Mouse (Mus musculus) ES-E14 (cell line): Measurements from ENCODE around the gene Kiss1r. TPM values are rescaled to one million over a fixed set of nuclear protein-coding genes. Genes with fewer than 3 reads are reported as not detected.

Experiments used
- DNase-seq: peaks from one replicate; pipeline ENCODE4 v3.0.0-alpha.2; 2013; ENCODE audit warnings: low read depth, low spot score
- H3K27ac ChIP-seq: 2 replicates; pipeline ENCODE4 v1.5.1; 2012; ENCODE audit warnings: low read depth, mild to moderate bottlenecking, low read length, moderate library complexity, mixed read lengths; ENCODE audit not compliant: poor library complexity, insufficient read depth, severe bottlenecking
- H3K36me3 ChIP-seq: 2 replicates; pipeline ENCODE4 v1.6.1; 2012; ENCODE audit warnings: mild to moderate bottlenecking, low read length, moderate library complexity, mixed read lengths; ENCODE audit not compliant: control insufficient read depth, poor library complexity, insufficient read depth, severe bottlenecking
- H3K4me1 ChIP-seq, 2 experiments: fragments of 150-350 bp in 1 of 2; sonication (generic) in 1 of 2; 2 replicates each; pipeline ENCODE4 v1.6.1; 2012; ENCODE audit warnings: low read length in 2 of 2, mild to moderate bottlenecking in 1 of 2, mixed read lengths in 1 of 2; ENCODE audit not compliant: control insufficient read depth in 2 of 2, insufficient read depth in 2 of 2, poor library complexity in 1 of 2
- H3K4me3 ChIP-seq, 2 experiments: fragments of 150-350 bp in 1 of 2; sonication (generic) in 1 of 2; 2 replicates each; pipeline ENCODE4 v1.5.1; 2012; ENCODE audit warnings: low read length in 2 of 2, low read depth in 1 of 2, mild to moderate bottlenecking in 1 of 2, mixed read lengths in 1 of 2; ENCODE audit not compliant: insufficient read depth in 1 of 2, poor library complexity in 1 of 2, severe bottlenecking in 1 of 2
- H3K9ac ChIP-seq: 2 replicates; pipeline ENCODE4 v1.6.1; 2012; ENCODE audit warnings: low read depth, mild to moderate bottlenecking, low read length, mixed read lengths; ENCODE audit not compliant: poor library complexity, insufficient read depth, severe bottlenecking
- H3K9me3 ChIP-seq: fragments of 150-350 bp; sonication (generic); 2 replicates; pipeline ENCODE4 v1.6.1; 2012; ENCODE audit warnings: low read depth, mild to moderate bottlenecking, low read length; ENCODE audit not compliant: control insufficient read depth, insufficient read depth
- CHD2 ChIP-seq: IDR thresholded peaks from 2 replicates; pipeline ENCODE4 v1.6.1; 2014; ENCODE audit warnings: mild to moderate bottlenecking, low read depth, low read length, inconsistent platforms
- HCFC1 ChIP-seq: IDR thresholded peaks from 2 replicates; pipeline ENCODE4 v1.6.1; 2012; ENCODE audit warnings: low read length, inconsistent platforms, borderline replicate concordance; ENCODE audit not compliant: insufficient read depth
- MAFK ChIP-seq: IDR thresholded peaks from 2 replicates; pipeline ENCODE4 v1.6.1; 2014; ENCODE audit warnings: mild to moderate bottlenecking, low read depth, low read length, inconsistent platforms; ENCODE audit not compliant: insufficient read depth
- ZC3H11A ChIP-seq: IDR thresholded peaks from 2 replicates; pipeline ENCODE4 v1.6.1; 2012; ENCODE audit warnings: low read depth, mild to moderate bottlenecking, inconsistent platforms, low read length, borderline replicate concordance
- ZNF384 ChIP-seq: IDR thresholded peaks from 2 replicates; pipeline ENCODE4 v1.6.1; 2012; ENCODE audit warnings: low read depth, low read length, inconsistent platforms
- in situ Hi-C, 2 experiments: fragments of 600-800 bp; cut with MboI; formaldehyde crosslinking; loops; one replicate each; pipeline ENCODE4 v1.15.1; 2025; ENCODE audit warnings: low sequenced_read_pairs in 2 of 2, inconsistent platforms in 1 of 2; ENCODE audit not compliant: unreplicated experiment in 2 of 2
- total RNA-seq: library from RNA; depleted of rRNA; stranded (reverse); fragments of 300-350 nt; gene quantifications from 2 replicates; pipeline ENCODE4 v1.2.3, GENCODE M21; 2012; rRNA removed

Kiss1r gene
- 0.85 and 2.4 TPM in 2 replicates for total RNA-seq

GRCm38 (mm10) chr10:79916808-79917531 is at the start of gene Kiss1r:
Gene Kiss1r, plus strand, starts transcription at chr10:79916971.
- in situ Hi-C loops: no loop called here
- Histone ChIP-seq H3K27ac (no peak within 1 kb of the TSS), H3K4me1 (peaks cover 3 to 24% of the 10 kb centered on the region in 2 experiments; a peak in 2 of 4 replicates)

GRCm38 (mm10) chr10:79871845-79872244 is 44.9 kb upstream of the Kiss1r start:
- H3K4me1 ChIP-seq: peaks cover 0 to under 1% of the 10 kb centered on the region in 2 experiments; a peak in 1 of 4 replicates
- no peak overlapping the region for H3K9ac ChIP-seq
- no peaks in the 10 kb centered on the region for H3K36me3 ChIP-seq
- in situ Hi-C loops: no loop called here
- no peak overlapping the region for H3K4me3 ChIP-seq
- no peak for DNase-seq
- H3K27ac ChIP-seq: no peak overlapping the region
- TF ChIP-seq CHD2 (no peak), HCFC1 (no peak), ZC3H11A (no peak), ZNF384 (no peak), MAFK (no peak)
- no peaks in the 10 kb centered on the region for H3K9me3 ChIP-seq

More at GRCm38 (mm10) chr10:79916808-79917531, at the start of gene Kiss1r:
- H3K9ac ChIP-seq: peak within 1 kb of the TSS; percentile 83
- H3K9me3 ChIP-seq: no peaks in the 10 kb centered on the region
- DNase-seq: no peak
- no peak for TF ChIP-seq ZNF384
- TF ChIP-seq HCFC1: no peak
- TF ChIP-seq CHD2: no peak
- no peak for TF ChIP-seq MAFK
- TF ChIP-seq ZC3H11A: no peak
- H3K4me3 ChIP-seq: peak within 1 kb of the TSS; percentile 72
- H3K36me3 ChIP-seq: no peaks in the 10 kb centered on the region; the same call in 1 of the 2 replicates

- Histone ChIP-seq H3K4me3 (no peak overlapping the region), H3K4me1 (no peaks in the 10 kb centered on the region), H3K9me3 (no peaks in the 10 kb centered on the region), H3K27ac (no peak overlapping the region), H3K9ac (no peak overlapping the region), H3K36me3 (no peaks in the 10 kb centered on the region)
- in situ Hi-C loops: no loop called here
- no peak for DNase-seq
- TF ChIP-seq MAFK (no peak), ZNF384 (no peak), CHD2 (no peak), HCFC1 (no peak), ZC3H11A (no peak)
Measured at GRCm38 (mm10) chr10:79872862-79873261, 43.9 kb upstream of the Kiss1r start.

- Histone ChIP-seq H3K27ac (no peak overlapping the region), H3K9me3 (no peaks in the 10 kb centered on the region), H3K4me3 (no peak overlapping the region), H3K4me1 (no peaks in the 10 kb centered on the region), H3K36me3 (no peaks in the 10 kb centered on the region), H3K9ac (no peak overlapping the region)
- in situ Hi-C loops: no loop called here
- TF ChIP-seq MAFK (no peak), HCFC1 (no peak), ZC3H11A (no peak)
- DNase-seq: no peak
Measured at GRCm38 (mm10) chr10:79873313-79873712, 43.5 kb upstream of the Kiss1r start.
